Mouse (Mus musculus): ENCODE data around the gene Wnt7a. TPM values are rescaled to one million over a fixed set of nuclear protein-coding genes. Genes with fewer than 3 reads are reported as not detected.

The Wnt7a gene
- polyA plus RNA-seq, 1 experiment from 2014 or later: 0.30 TPM

GRCm38 (mm10) chr6:91345091-91345490, 66.1 kb downstream of the Wnt7a start:
- H3K4me3 ChIP-seq (ENCODE audit: low read depth, low read length): no peak overlapping the region
- H3K4me1 ChIP-seq (replicated peaks; ENCODE audit: control insufficient read depth, insufficient read depth, low read length): no peaks in the 10 kb centered on the region
- ATAC-seq (replicated peaks; ENCODE audit: low FRiP score): no peak
- no peak overlapping the region for H3K4me2 ChIP-seq
- DNase-seq (ENCODE audit: low spot score): no peak
- H3K9ac ChIP-seq (ENCODE audit: low read depth, low read length): no peak overlapping the region
- H3K27me3 ChIP-seq (replicated peaks; ENCODE audit: control insufficient read depth, insufficient read depth, low read length): peaks cover 10% of the 10 kb centered on the region
- WGBS: 68% methylated on average over 5 of the region's 5 CpGs
- H3K27ac ChIP-seq (ENCODE audit: low read depth, low read length): no peak overlapping the region
- no peaks in the 10 kb centered on the region for H3K9me3 ChIP-seq (ENCODE audit: control insufficient read depth, low read length)
- no peaks in the 10 kb centered on the region for H3K36me3 ChIP-seq (ENCODE audit: control insufficient read depth, insufficient read depth, low read length)

GRCm38 (mm10) chr6:91339612-91340246, 71.4 kb downstream of the Wnt7a start:
- 71% methylated on average over 8 of the region's 8 CpGs for WGBS
- H3K27me3 ChIP-seq (replicated peaks; ENCODE audit: control insufficient read depth, insufficient read depth, low read length): no peaks in the 10 kb centered on the region; the same call in 1 of the 2 replicates
- no peak overlapping the region for H3K27ac ChIP-seq (ENCODE audit: low read depth, low read length)
- no peak overlapping the region for H3K4me3 ChIP-seq (ENCODE audit: low read depth, low read length)
- no peaks in the 10 kb centered on the region for H3K9me3 ChIP-seq (ENCODE audit: control insufficient read depth, low read length)
- no peaks in the 10 kb centered on the region for H3K36me3 ChIP-seq (ENCODE audit: control insufficient read depth, insufficient read depth, low read length)
- H3K9ac ChIP-seq (ENCODE audit: low read depth, low read length): no peak overlapping the region
- DNase-seq (ENCODE audit: low spot score): no peak
- no peak for ATAC-seq (replicated peaks; ENCODE audit: low FRiP score)
- no peaks in the 10 kb centered on the region for H3K4me1 ChIP-seq (replicated peaks; ENCODE audit: control insufficient read depth, insufficient read depth, low read length)
- no peak overlapping the region for H3K4me2 ChIP-seq

- WGBS: 51% methylated on average over 1 of the region's 1 CpGs
- Histone ChIP-seq H3K36me3 (ENCODE audit: control insufficient read depth, insufficient read depth, low read length) (no peaks in the 10 kb centered on the region), H3K27ac (ENCODE audit: low read depth, low read length) (no peak overlapping the region), H3K9me3 (ENCODE audit: control insufficient read depth, low read length) (no peaks in the 10 kb centered on the region), H3K27me3 (replicated peaks; ENCODE audit: control insufficient read depth, insufficient read depth, low read length) (no peaks in the 10 kb centered on the region), H3K4me3 (ENCODE audit: low read depth, low read length) (no peak overlapping the region), H3K9ac (ENCODE audit: low read depth, low read length) (no peak overlapping the region), H3K4me1 (replicated peaks; ENCODE audit: control insufficient read depth, insufficient read depth, low read length) (no peaks in the 10 kb centered on the region), H3K4me2 (no peak overlapping the region)
- DNase-seq (ENCODE audit: low spot score): no peak
- ATAC-seq (replicated peaks; ENCODE audit: low FRiP score): no peak
Measured at GRCm38 (mm10) chr6:91335470-91335869, 75.7 kb downstream of the Wnt7a start.

GRCm38 (mm10) chr6:91331886-91332285, 79.3 kb downstream of the Wnt7a start:
- ATAC-seq (replicated peaks; ENCODE audit: low FRiP score): no peak
- no peak overlapping the region for H3K27ac ChIP-seq (ENCODE audit: low read depth, low read length)
- no peaks in the 10 kb centered on the region for H3K36me3 ChIP-seq (ENCODE audit: control insufficient read depth, insufficient read depth, low read length)
- no peaks in the 10 kb centered on the region for H3K9me3 ChIP-seq (ENCODE audit: control insufficient read depth, low read length)
- no peak overlapping the region for H3K4me3 ChIP-seq (ENCODE audit: low read depth, low read length)
- no peak overlapping the region for H3K9ac ChIP-seq (ENCODE audit: low read depth, low read length)
- no peaks in the 10 kb centered on the region for H3K27me3 ChIP-seq (replicated peaks; ENCODE audit: control insufficient read depth, insufficient read depth, low read length)
- WGBS: 88% methylated on average over 8 of the region's 8 CpGs
- no peaks in the 10 kb centered on the region for H3K4me1 ChIP-seq (replicated peaks; ENCODE audit: control insufficient read depth, insufficient read depth, low read length)
- no peak overlapping the region for H3K4me2 ChIP-seq
- DNase-seq (ENCODE audit: low spot score): no peak

- 70% methylated on average over 4 of the region's 4 CpGs for WGBS
- H3K27ac ChIP-seq (ENCODE audit: low read depth, low read length): no peak overlapping the region
- ATAC-seq (replicated peaks; ENCODE audit: low FRiP score) (no peak), DNase-seq (ENCODE audit: low spot score) (no peak)
- no peaks in the 10 kb centered on the region for H3K4me1 ChIP-seq (replicated peaks; ENCODE audit: control insufficient read depth, insufficient read depth, low read length)
- H3K9ac ChIP-seq (ENCODE audit: low read depth, low read length): no peak overlapping the region
- H3K4me3 ChIP-seq (ENCODE audit: low read depth, low read length): no peak overlapping the region
- H3K4me2 ChIP-seq: no peak overlapping the region
- no peaks in the 10 kb centered on the region for H3K9me3 ChIP-seq (ENCODE audit: control insufficient read depth, low read length)
- no peaks in the 10 kb centered on the region for H3K36me3 ChIP-seq (ENCODE audit: control insufficient read depth, insufficient read depth, low read length)
- no peaks in the 10 kb centered on the region for H3K27me3 ChIP-seq (replicated peaks; ENCODE audit: control insufficient read depth, insufficient read depth, low read length)
Measured at GRCm38 (mm10) chr6:91325556-91325955, 85.6 kb downstream of the Wnt7a start.

GRCm38 (mm10) chr6:91324752-91325151, 86.4 kb downstream of the Wnt7a start:
- 60% methylated on average over 11 of the region's 11 CpGs for WGBS
- no peaks in the 10 kb centered on the region for H3K4me1 ChIP-seq (replicated peaks; ENCODE audit: control insufficient read depth, insufficient read depth, low read length)
- no peaks in the 10 kb centered on the region for H3K9me3 ChIP-seq (ENCODE audit: control insufficient read depth, low read length)
- H3K36me3 ChIP-seq (ENCODE audit: control insufficient read depth, insufficient read depth, low read length): no peaks in the 10 kb centered on the region
- H3K4me2 ChIP-seq: no peak overlapping the region
- DNase-seq (ENCODE audit: low spot score) (no peak), ATAC-seq (replicated peaks; ENCODE audit: low FRiP score) (no peak)
- no peak overlapping the region for H3K27ac ChIP-seq (ENCODE audit: low read depth, low read length)
- H3K9ac ChIP-seq (ENCODE audit: low read depth, low read length): no peak overlapping the region
- H3K27me3 ChIP-seq (replicated peaks; ENCODE audit: control insufficient read depth, insufficient read depth, low read length): no peaks in the 10 kb centered on the region
- no peak overlapping the region for H3K4me3 ChIP-seq (ENCODE audit: low read depth, low read length)

GRCm38 (mm10) chr6:91322001-91322772, 89.0 kb downstream of the Wnt7a start:
- H3K9me3 ChIP-seq (ENCODE audit: control insufficient read depth, low read length): no peaks in the 10 kb centered on the region
- WGBS: 84% methylated on average over 9 of the region's 9 CpGs
- H3K4me2 ChIP-seq: no peak overlapping the region
- H3K27me3 ChIP-seq (replicated peaks; ENCODE audit: control insufficient read depth, insufficient read depth, low read length): no peaks in the 10 kb centered on the region
- H3K27ac ChIP-seq (ENCODE audit: low read depth, low read length): no peak overlapping the region
- no peak overlapping the region for H3K4me3 ChIP-seq (ENCODE audit: low read depth, low read length)
- H3K36me3 ChIP-seq (ENCODE audit: control insufficient read depth, insufficient read depth, low read length): no peaks in the 10 kb centered on the region
- H3K9ac ChIP-seq (ENCODE audit: low read depth, low read length): no peak overlapping the region
- H3K4me1 ChIP-seq (replicated peaks; ENCODE audit: control insufficient read depth, insufficient read depth, low read length): no peaks in the 10 kb centered on the region
- DNase-seq (ENCODE audit: low spot score) (no peak), ATAC-seq (replicated peaks; ENCODE audit: low FRiP score) (no peak)
